Mouse (Mus musculus) C2C12 (cell line): ENCODE measurements at regions not wholly inside any gene's neighbourhood (a gene's known extent, or its start where the extent isn't known, plus 50 kb on each side); places are given as distances from the start of the nearest gene placed in this dataset.

Source experiments
- H3K27me3 ChIP-seq: one replicate; pipeline ENCODE4 v1.6.1; 2011; ENCODE audit not compliant: control insufficient read depth, insufficient read depth, insufficient read length
- H3K36me3 ChIP-seq: one replicate; pipeline ENCODE4 v1.6.1; 2011; ENCODE audit not compliant: control insufficient read depth, insufficient read depth
- H3K4me3 ChIP-seq: one replicate; pipeline ENCODE4 v1.5.1; 2011; ENCODE audit warnings: mild to moderate bottlenecking, control low read depth; ENCODE audit not compliant: poor library complexity, insufficient read depth, severe bottlenecking
- H3K79me2 ChIP-seq: one replicate; pipeline ENCODE4 v1.6.1; 2011; ENCODE audit not compliant: control insufficient read depth, insufficient read depth
- H3K79me3 ChIP-seq: one replicate; pipeline ENCODE4 v1.6.1; 2011; ENCODE audit warnings: low read depth, control low read depth
- H3ac ChIP-seq: one replicate; pipeline ENCODE3; 2011; ENCODE audit warnings: low read depth; ENCODE audit not compliant: control insufficient read depth, insufficient read length
- CEBPB ChIP-seq: IDR thresholded peaks from one replicate; pipeline ENCODE4 v1.6.1; 2011; ENCODE audit warnings: low read depth, mild to moderate bottlenecking, control low read depth, moderate library complexity
- CTCF ChIP-seq: IDR thresholded peaks from one replicate; pipeline ENCODE4 v1.5.1; 2011; ENCODE audit not compliant: control insufficient read depth, insufficient read depth, insufficient read length
- FOSL1 ChIP-seq: IDR thresholded peaks from one replicate; pipeline ENCODE4 v1.8.0; 2011; ENCODE audit warnings: mild to moderate bottlenecking, low read length; ENCODE audit not compliant: poor library complexity, insufficient read depth, severe bottlenecking
- MAX ChIP-seq: IDR thresholded peaks from one replicate; pipeline ENCODE4 v1.6.1; 2011; ENCODE audit warnings: mild to moderate bottlenecking, control low read depth
- MYOD1 ChIP-seq: IDR thresholded peaks from one replicate; pipeline ENCODE4 v1.6.1; 2011; ENCODE audit warnings: low read depth; ENCODE audit not compliant: control insufficient read depth, insufficient read length
- MYOG ChIP-seq: IDR thresholded peaks from one replicate; pipeline ENCODE4 v1.6.1; 2011; ENCODE audit not compliant: control insufficient read depth, insufficient read length; ENCODE audit errors: extremely low read depth
- USF1 ChIP-seq: IDR thresholded peaks from one replicate; pipeline ENCODE4 v1.6.1; 2011; ENCODE audit warnings: low read depth, mild to moderate bottlenecking, control low read depth, moderate library complexity

DNA sequence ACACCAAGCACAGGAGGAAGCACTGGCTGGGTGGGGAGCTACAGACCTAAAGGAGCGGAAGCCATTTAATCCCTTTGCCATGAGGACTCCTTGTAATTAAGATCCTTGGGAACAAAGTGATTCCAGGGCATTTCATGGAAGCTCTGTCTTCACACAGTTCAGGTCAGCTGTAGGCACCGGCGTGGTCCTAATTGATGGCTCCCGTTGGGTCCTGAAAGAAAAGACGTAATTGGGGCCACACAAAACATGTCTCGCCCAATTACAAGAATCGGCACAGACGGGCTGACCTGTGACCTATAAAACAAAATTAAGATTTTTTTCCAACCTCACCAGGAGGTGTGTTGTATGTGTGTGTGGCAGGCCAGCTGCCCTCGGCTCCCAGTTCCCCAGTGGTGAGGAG, 232.3 kb upstream of the Dio3 start:
- no peaks in the 10 kb centered on the region for H3K36me3 ChIP-seq
- H3K4me3 ChIP-seq: no peak overlapping the region
- H3K79me2 ChIP-seq: no peaks in the 10 kb centered on the region
- no peak overlapping the region for H3ac ChIP-seq
- TF ChIP-seq CTCF (no peak), MAX (no peak), FOSL1 (no peak), MYOD1 (no peak), MYOG (no peak), USF1 (no peak), CEBPB (no peak)
- no peaks in the 10 kb centered on the region for H3K27me3 ChIP-seq
- no peaks in the 10 kb centered on the region for H3K79me3 ChIP-seq

DNA sequence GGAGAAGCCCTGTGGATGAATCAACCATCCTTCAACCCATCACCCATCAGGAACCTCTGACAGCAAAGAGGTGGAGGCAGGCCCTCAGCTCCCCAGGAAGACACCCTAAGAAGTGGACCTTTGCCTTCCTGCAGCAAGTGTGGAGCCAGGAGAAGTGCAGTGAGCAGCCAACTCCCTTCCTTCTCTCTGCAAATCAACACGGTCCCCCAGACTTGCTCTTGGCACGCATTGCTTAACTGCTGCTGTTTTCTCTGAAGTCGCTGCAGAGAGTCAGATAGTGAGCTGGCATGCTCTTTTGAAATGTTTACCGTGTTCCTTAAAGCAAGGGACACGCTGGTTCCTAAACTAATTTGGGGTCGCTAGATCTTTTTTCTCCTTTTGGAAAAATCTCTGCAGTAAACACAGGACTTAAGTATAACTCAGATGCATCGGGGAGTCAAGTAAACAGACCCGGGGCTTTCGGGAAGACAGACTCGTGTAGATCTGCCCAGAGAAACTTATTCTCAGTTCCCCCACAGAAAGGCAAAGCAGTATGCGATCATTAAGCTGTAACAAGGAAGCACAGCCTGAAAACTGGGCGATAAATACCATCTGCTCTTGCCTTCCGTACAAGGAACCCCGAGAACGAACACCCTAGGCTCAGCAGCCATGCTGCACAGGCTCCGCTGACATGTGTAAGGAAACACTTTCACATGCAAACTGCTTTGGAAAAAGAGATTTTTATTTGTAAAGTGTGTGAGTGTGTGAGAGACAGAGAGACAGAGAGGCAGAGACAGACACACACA, 231.2 kb upstream of the Dio3 start:
- Histone ChIP-seq H3K36me3 (no peaks in the 10 kb centered on the region), H3K79me2 (no peaks in the 10 kb centered on the region), H3K79me3 (no peaks in the 10 kb centered on the region), H3K4me3 (no peak overlapping the region), H3K27me3 (no peaks in the 10 kb centered on the region), H3ac (no peak overlapping the region)
- no peak for TF ChIP-seq CTCF
- TF ChIP-seq MYOD1: no peak
- TF ChIP-seq CEBPB: no peak
- no peak for TF ChIP-seq USF1
- no peak for TF ChIP-seq MAX
- TF ChIP-seq MYOG: no peak
- no peak for TF ChIP-seq FOSL1

DNA sequence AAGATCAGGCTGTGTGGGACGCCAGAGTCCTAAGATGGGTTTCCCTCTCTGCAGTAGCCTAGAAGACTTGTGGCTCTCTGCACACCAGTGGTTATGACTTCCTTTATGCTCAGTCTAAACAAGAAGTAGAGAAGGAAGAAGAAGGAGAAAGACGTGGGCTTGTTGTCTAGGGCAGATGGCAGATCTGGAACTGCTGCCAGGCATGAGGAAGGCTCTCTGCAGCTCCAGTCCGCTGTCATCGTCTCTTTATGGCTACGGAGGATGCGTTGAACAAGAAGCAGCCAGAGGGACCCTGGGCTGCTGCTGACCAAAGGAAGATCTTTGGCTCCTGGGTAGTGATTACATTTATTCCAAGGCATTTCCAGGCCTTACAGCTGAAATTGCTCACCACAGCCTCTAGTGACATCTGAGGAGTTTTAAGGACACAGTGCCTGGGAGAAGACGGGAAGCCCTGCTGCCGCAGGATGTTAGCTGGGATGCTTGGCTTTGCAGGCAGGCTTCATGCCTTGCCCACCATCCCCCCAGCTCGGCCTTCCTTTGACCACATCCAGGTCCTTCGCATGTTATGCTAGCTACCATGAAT, 229.6 kb upstream of the Dio3 start:
- no peak overlapping the region for H3ac ChIP-seq
- no peaks in the 10 kb centered on the region for H3K27me3 ChIP-seq
- no peaks in the 10 kb centered on the region for H3K36me3 ChIP-seq
- TF ChIP-seq USF1: no peak
- TF ChIP-seq MYOG: no peak
- no peak for TF ChIP-seq CEBPB
- TF ChIP-seq MAX: no peak
- no peak for TF ChIP-seq FOSL1
- no peaks in the 10 kb centered on the region for H3K79me3 ChIP-seq
- no peaks in the 10 kb centered on the region for H3K79me2 ChIP-seq
- H3K4me3 ChIP-seq: no peak overlapping the region

DNA sequence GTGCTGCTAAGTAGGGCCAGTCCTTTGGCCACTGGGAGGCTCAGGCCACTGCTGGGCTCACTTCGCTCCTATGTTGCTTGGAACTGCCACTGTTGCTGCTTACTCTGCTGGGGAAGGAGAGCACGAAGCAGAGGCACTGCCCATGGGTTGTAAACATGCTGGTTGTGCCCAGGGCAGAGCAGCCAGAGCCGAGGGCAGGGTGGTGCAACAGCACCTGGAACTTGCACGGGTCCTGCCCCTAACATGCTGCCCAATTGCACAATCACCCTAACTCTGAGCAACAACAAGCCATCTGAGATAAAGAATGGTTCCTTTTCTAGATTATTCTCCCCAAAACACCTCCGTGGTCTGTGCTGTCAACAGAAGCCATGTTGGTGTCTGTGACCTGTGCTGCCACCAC, 219.5 kb upstream of the Dio3 start:
- Histone ChIP-seq H3ac (no peak overlapping the region), H3K79me3 (no peaks in the 10 kb centered on the region), H3K36me3 (no peaks in the 10 kb centered on the region), H3K27me3 (no peaks in the 10 kb centered on the region), H3K4me3 (no peak overlapping the region), H3K79me2 (no peaks in the 10 kb centered on the region)
- TF ChIP-seq CTCF: no peak
- no peak for TF ChIP-seq MYOG
- TF ChIP-seq CEBPB: no peak
- TF ChIP-seq USF1: no peak
- no peak for TF ChIP-seq MAX
- TF ChIP-seq MYOD1: no peak
- no peak for TF ChIP-seq FOSL1

- no peaks in the 10 kb centered on the region for H3K27me3 ChIP-seq
- H3K36me3 ChIP-seq: no peaks in the 10 kb centered on the region
- H3ac ChIP-seq: no peak overlapping the region
- H3K79me2 ChIP-seq: no peaks in the 10 kb centered on the region
- no peak for TF ChIP-seq MYOD1
- no peaks in the 10 kb centered on the region for H3K79me3 ChIP-seq
- H3K4me3 ChIP-seq: no peak overlapping the region
These were observed 216.9 kb upstream of the Dio3 start for GRCm38 (mm10) chr12:110061961-110062360.

DNA sequence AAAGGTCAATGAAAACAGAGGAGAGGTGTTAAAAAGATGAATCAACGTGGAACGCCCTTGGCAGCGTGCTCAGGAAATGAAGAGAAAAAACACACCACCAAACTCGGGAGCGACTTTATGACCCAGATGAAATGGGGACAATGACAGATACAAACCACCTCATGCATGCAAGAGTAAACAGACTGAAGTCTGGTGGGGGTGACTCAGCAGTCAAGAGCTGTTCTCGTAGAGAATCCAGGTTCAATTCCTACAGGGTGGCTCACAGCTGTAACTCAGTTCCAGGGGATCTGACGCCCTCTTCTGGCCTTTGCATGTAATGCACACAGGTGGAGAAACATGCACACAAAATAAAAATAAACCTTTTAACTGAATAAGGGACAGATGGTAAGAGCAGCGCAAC, 215.9 kb upstream of the Dio3 start:
- no peak for TF ChIP-seq CEBPB
- no peak for TF ChIP-seq FOSL1
- TF ChIP-seq MAX: no peak
- TF ChIP-seq CTCF: no peak
- TF ChIP-seq MYOG: no peak
- TF ChIP-seq USF1: no peak
- TF ChIP-seq MYOD1: no peak
- no peaks in the 10 kb centered on the region for H3K79me2 ChIP-seq
- H3K4me3 ChIP-seq: no peak overlapping the region
- no peak overlapping the region for H3ac ChIP-seq
- H3K36me3 ChIP-seq: no peaks in the 10 kb centered on the region
- no peaks in the 10 kb centered on the region for H3K27me3 ChIP-seq
- H3K79me3 ChIP-seq: no peaks in the 10 kb centered on the region
